ENCODE assay signal across 28 mouse cellular contexts in the genomic region with DNA sequence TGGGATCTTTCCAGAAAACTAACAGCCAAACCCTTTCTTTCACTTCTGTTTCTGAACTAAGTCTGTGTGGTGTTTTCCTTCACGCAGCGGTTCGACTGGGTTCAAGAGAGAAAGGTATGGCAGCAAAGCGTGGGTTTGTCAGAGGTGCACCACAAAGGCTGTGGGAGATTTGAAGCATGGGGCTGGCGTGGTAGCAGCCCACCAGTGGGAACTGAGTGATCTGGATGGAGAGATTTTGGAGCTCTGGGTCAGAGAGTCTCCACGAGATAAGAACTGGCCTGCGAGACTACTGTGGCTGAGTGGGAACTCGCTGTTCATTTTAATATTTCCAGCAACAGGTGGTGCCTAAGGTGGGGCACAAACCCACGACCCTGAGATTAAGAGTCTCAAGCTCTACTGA. TPM values are rescaled to one million over a fixed set of nuclear protein-coding genes. Genes with fewer than 3 reads are reported as not detected.
A peak's percentile ranks its signal among the peaks of the same experiment; 100 is the strongest.
DNase-seq lines count a peak whose midpoint lies in the region; ATAC-seq and TF ChIP-seq lines count a peak whose summit lies in the region.
"Had no signal": no experiment of that assay in that cellular context is flagged by ENCODE, and none has a peak within 500 bp of the region (broad histone marks: within the 10 kb centered on the region; RNA-seq: fewer than 3 reads in every experiment).

No protein-coding gene starts in this region.

- no peaks in the 10 kb centered on the region for H3K9me3 ChIP-seq in forebrain, embryonic 11.5 days (ENCODE audit: control insufficient read depth, low read length)
- no peaks in the 10 kb centered on the region for H3K9me3 ChIP-seq in forebrain, embryonic 12.5 days
- H3K9me3 ChIP-seq in liver, embryonic 14.5 days (ENCODE audit: control insufficient read depth, low read length) = no peaks in the 10 kb centered on the region
- no peaks in the 10 kb centered on the region for H3K9me3 ChIP-seq in liver, postnatal 0 days (ENCODE audit: low read length)
- H3K9me3 ChIP-seq: embryonic facial prominence, embryonic 10.5 days; embryonic facial prominence, embryonic 13.5 days; forebrain, embryonic 10.5 days; forebrain, embryonic 15.5 days; heart, embryonic 13.5 days; hindbrain, embryonic 12.5 days; hindbrain, embryonic 15.5 days had no signal

- no peak overlapping the region for H3K9ac ChIP-seq in forebrain, embryonic 11.5 days (ENCODE audit: low read length)
- no peak overlapping the region for H3K9ac ChIP-seq in forebrain, embryonic 12.5 days
- no peak overlapping the region for H3K9ac ChIP-seq in liver, embryonic 14.5 days (replicated peaks)
- no peak overlapping the region for H3K9ac ChIP-seq in liver, postnatal 0 days (replicated peaks)
- H3K9ac ChIP-seq: embryonic facial prominence, embryonic 13.5 days; forebrain, embryonic 15.5 days; heart, embryonic 13.5 days; hindbrain, embryonic 12.5 days; hindbrain, embryonic 15.5 days had no signal

- ATAC-seq in forebrain, embryonic 11.5 days (replicated peaks; ENCODE audit: low FRiP score) = no peak
- no peak for ATAC-seq in forebrain, embryonic 12.5 days (ENCODE audit: low FRiP score)
- no peak for ATAC-seq in liver, embryonic 14.5 days (ENCODE audit: insufficient read depth)
- no peak for ATAC-seq in liver, postnatal 0 days
- ATAC-seq: activated CD4-positive, CD25-positive, alpha-beta regulatory T cell, adult 4 months; forebrain, embryonic 15.5 days had no signal

- no peak overlapping the region for H3K4me3 ChIP-seq in forebrain, embryonic 11.5 days (ENCODE audit: low read depth, low read length)
- H3K4me3 ChIP-seq in forebrain, embryonic 12.5 days (replicated peaks) = no peak overlapping the region
- H3K4me3 ChIP-seq in layer of hippocampus, adult 2 months = no peak overlapping the region
- H3K4me3 ChIP-seq in liver, embryonic 14.5 days (ENCODE audit: insufficient read depth in 1 of 2, low read depth in 2 of 2, low read length in 2 of 2) = no peak overlapping the region
- no peak overlapping the region for H3K4me3 ChIP-seq in liver, postnatal 0 days (ENCODE audit: low read depth, low read length)
- H3K4me3 ChIP-seq in olfactory bulb, adult 2 months (ENCODE audit: insufficient read depth, low read depth, low read length) = no peak overlapping the region
- H3K4me3 ChIP-seq: embryonic facial prominence, embryonic 10.5 days; embryonic facial prominence, embryonic 13.5 days; forebrain, embryonic 10.5 days; forebrain, embryonic 15.5 days; heart, embryonic 13.5 days; hindbrain, embryonic 12.5 days; hindbrain, embryonic 15.5 days had no signal

- TF ChIP-seq EP300 in liver, embryonic 14.5 days (IDR thresholded peaks at IDR 0.05; ENCODE audit: low read depth) = no peak
- no peak for TF ChIP-seq EP300 in liver, postnatal 0 days (IDR thresholded peaks at IDR 0.05; ENCODE audit: low read depth)

- no peak for TF ChIP-seq POLR2A in olfactory bulb, adult 2 months (IDR thresholded peaks at IDR 0.05; ENCODE audit: insufficient read depth, low read depth, low read length)

- H3K27ac ChIP-seq in forebrain, embryonic 11.5 days (ENCODE audit: low read depth, low read length) = no peak overlapping the region
- no peak overlapping the region for H3K27ac ChIP-seq in forebrain, embryonic 12.5 days
- peak overlapping the region; percentile 55; the same call in 1 of the 2 replicates for H3K27ac ChIP-seq in layer of hippocampus, adult 2 months
- peak overlapping the region; percentile 21 for H3K27ac ChIP-seq in liver, embryonic 14.5 days
- H3K27ac ChIP-seq in liver, postnatal 0 days (ENCODE audit: low read depth) = no peak overlapping the region
- peak overlapping the region; percentile 35; the same call in 1 of the 2 replicates for H3K27ac ChIP-seq in olfactory bulb, adult 2 months (ENCODE audit: insufficient read depth, low read depth, low read length)
- H3K27ac ChIP-seq: embryonic facial prominence, embryonic 10.5 days; embryonic facial prominence, embryonic 13.5 days; forebrain, embryonic 10.5 days; forebrain, embryonic 15.5 days; heart, embryonic 13.5 days; hindbrain, embryonic 12.5 days; hindbrain, embryonic 15.5 days had no signal

- no peak for TF ChIP-seq CTCF in layer of hippocampus, adult 2 months (conservative IDR thresholded peaks at IDR 0.05)
- TF ChIP-seq CTCF in liver, embryonic 14.5 days (IDR thresholded peaks at IDR 0.05; ENCODE audit: low read depth) = no peak
- no peak for TF ChIP-seq CTCF in liver, postnatal 0 days (IDR thresholded peaks at IDR 0.05; ENCODE audit: low read depth)
- TF ChIP-seq CTCF in olfactory bulb, adult 2 months (IDR thresholded peaks at IDR 0.05; ENCODE audit: insufficient read depth, low read depth, low read length) = no peak

- 90% methylated on average over 9 of the region's 9 CpGs for WGBS in forebrain, embryonic 11.5 days
- WGBS in forebrain, embryonic 12.5 days = 93% methylated on average over 9 of the region's 9 CpGs
- WGBS in liver, embryonic 14.5 days (ENCODE audit: insufficient replicate concordance) = 70% methylated on average over 9 of the region's 9 CpGs
- WGBS in liver, postnatal 0 days (ENCODE audit: insufficient replicate concordance) = 73% methylated on average over 9 of the region's 9 CpGs
- 76% methylated on average over 9 of the region's 9 CpGs for WGBS in olfactory bulb, adult 2 months

- H3K4me2 ChIP-seq in forebrain, embryonic 11.5 days (ENCODE audit: low read depth, low read length, severe bottlenecking) = no peak overlapping the region
- H3K4me2 ChIP-seq in forebrain, embryonic 12.5 days = no peak overlapping the region
- no peak overlapping the region; the same call in 1 of the 2 replicates for H3K4me2 ChIP-seq in liver, embryonic 14.5 days (ENCODE audit: low read depth)
- no peak overlapping the region for H3K4me2 ChIP-seq in liver, postnatal 0 days (ENCODE audit: low read depth, low read length)
- H3K4me2 ChIP-seq: embryonic facial prominence, embryonic 13.5 days; forebrain, embryonic 15.5 days; hindbrain, embryonic 12.5 days; hindbrain, embryonic 15.5 days had no signal

- H3K36me3 ChIP-seq in forebrain, embryonic 11.5 days (ENCODE audit: control insufficient read depth, insufficient read depth, low read length) = no peaks in the 10 kb centered on the region
- H3K36me3 ChIP-seq in forebrain, embryonic 12.5 days (replicated peaks) = peaks cover under 1% of the 10 kb centered on the region
- no peaks in the 10 kb centered on the region for H3K36me3 ChIP-seq in liver, embryonic 14.5 days (replicated peaks; ENCODE audit: control insufficient read depth, insufficient read depth, low read depth)
- H3K36me3 ChIP-seq in liver, postnatal 0 days (replicated peaks; ENCODE audit: insufficient read depth, low read length) = no peaks in the 10 kb centered on the region
- H3K36me3 ChIP-seq: heart, embryonic 13.5 days had no signal

- H3K27me3 ChIP-seq in forebrain, embryonic 11.5 days (ENCODE audit: control insufficient read depth, insufficient read depth, low read length) = no peaks in the 10 kb centered on the region
- H3K27me3 ChIP-seq in forebrain, embryonic 12.5 days = no peaks in the 10 kb centered on the region
- H3K27me3 ChIP-seq in liver, embryonic 14.5 days (ENCODE audit: control insufficient read depth, insufficient read depth, low read length) = no peaks in the 10 kb centered on the region
- no peaks in the 10 kb centered on the region for H3K27me3 ChIP-seq in liver, postnatal 0 days (ENCODE audit: insufficient read depth, low read length)
- H3K27me3 ChIP-seq: embryonic facial prominence, embryonic 13.5 days; forebrain, embryonic 15.5 days; heart, embryonic 13.5 days; hindbrain, embryonic 12.5 days; hindbrain, embryonic 15.5 days had no signal

- DNase-seq in forebrain, embryonic 11.5 days (ENCODE audit: low spot score) = peak; percentile 27
- no peak for DNase-seq in layer of hippocampus, adult 2 months (ENCODE audit: low spot score in 2 of 2)
- no peak for DNase-seq in layer of hippocampus, adult 9-10 months (ENCODE audit: low spot score)
- no peak for DNase-seq in liver, embryonic 14.5 days (ENCODE audit: low read depth in 3 of 3, low spot score in 3 of 3)
- DNase-seq in liver, postnatal 0 days = no peak
- DNase-seq in frontal cortex, postnatal 10 days (ENCODE audit: low spot score in 2 of 2) = no peak
- DNase-seq: adrenal gland, adult 8-10 months; adrenal gland, postnatal 25 days; cerebellum, adult 11-12 months; cerebellum, adult 8-10 months; cerebellum, postnatal 10 days; cerebellum, postnatal 36 days; embryo, embryonic 11 days; gastrocnemius, postnatal 10 days; gastrocnemius, postnatal 36 days had no signal

- no peaks in the 10 kb centered on the region for H3K4me1 ChIP-seq in forebrain, embryonic 11.5 days (replicated peaks; ENCODE audit: control insufficient read depth, insufficient read depth, low read length)
- 0 out of 2 replicates have a peak, but pooled peaks cover 4% of the 10 kb centered on the region for H3K4me1 ChIP-seq in forebrain, embryonic 12.5 days
- peaks cover 35 to 44% of the 10 kb centered on the region in 2 experiments for H3K4me1 ChIP-seq in liver, embryonic 14.5 days (replicated peaks; ENCODE audit: control insufficient read depth in 2 of 2, insufficient read depth in 2 of 2, low read length in 1 of 2)
- peaks cover 18% of the 10 kb centered on the region for H3K4me1 ChIP-seq in liver, postnatal 0 days (ENCODE audit: insufficient read depth)
- peaks cover 5% of the 10 kb centered on the region; the same call in 1 of the 2 replicates for H3K4me1 ChIP-seq in olfactory bulb, adult 2 months (ENCODE audit: control insufficient read depth, insufficient read depth, low read length)
- H3K4me1 ChIP-seq: embryonic facial prominence, embryonic 10.5 days; embryonic facial prominence, embryonic 13.5 days; forebrain, embryonic 15.5 days; hindbrain, embryonic 15.5 days had no signal

RNA-seq across cellular contexts. Expression of gene Gm10645, which starts 51.2 kb away (rescaled TPM):
- 2.8 and 4.1 TPM in 2 replicates for polyA plus RNA-seq in forebrain, embryonic 11.5 days (2014; fragmentation: Nextera tagmentation; extraction: Ambion mirVana)
- polyA plus RNA-seq in forebrain, embryonic 12.5 days (2016; fragmentation: Nextera tagmentation; extraction: Ambion mirVana) = 5.5 and 6.2 TPM in 2 replicates
- total RNA-seq in layer of hippocampus, adult 2 months (2021) = 1 to 10 TPM; 1.1 to 1.4 TPM
- polyA plus RNA-seq in liver, embryonic 14.5 days (2012; rRNA removed) = 0.09 and 0.12 TPM in 2 replicates
- 0.15 TPM in 1 of 2 replicates, not detected in the other for polyA plus RNA-seq in liver, embryonic 14.5 days (2014; fragmentation: Nextera tagmentation; extraction: Ambion mirVana)
- polyA plus RNA-seq in liver, postnatal 0 days (2015; fragmentation: Nextera tagmentation; extraction: Ambion mirVana) = 0.29 and 0.30 TPM in 2 replicates
- polyA plus RNA-seq in olfactory bulb, adult 2 months (2012; ENCODE audit: insufficient read depth, insufficient read length, low replicate concordance, missing spikeins) = not detected in 2 replicates
- total RNA-seq: adrenal gland, postnatal 25 days; gastrocnemius, adult 18-20 months; gastrocnemius, postnatal 36 days; granulocyte monocyte progenitor cell, adult 5-6 weeks; heart, adult 8-10 months had no signal
- polyA plus RNA-seq: activated CD4-positive, CD25-positive, alpha-beta regulatory T cell, adult 4 months had no signal

RNA-seq across cellular contexts. Expression of gene Tbc1d9, which starts 52.0 kb away (rescaled TPM):
- 7.6 and 9.3 TPM in 2 replicates for polyA plus RNA-seq in forebrain, embryonic 11.5 days (2014; fragmentation: Nextera tagmentation; extraction: Ambion mirVana)
- 11.6 and 12.7 TPM in 2 replicates for polyA plus RNA-seq in forebrain, embryonic 12.5 days (2016; fragmentation: Nextera tagmentation; extraction: Ambion mirVana)
- total RNA-seq in layer of hippocampus, adult 2 months (2021) = 10 to 100 TPM; 64.3 to 65.7 TPM
- polyA plus RNA-seq in liver, embryonic 14.5 days (2012; rRNA removed) = 1.1 and 1.3 TPM in 2 replicates
- 0.43 and 0.92 TPM in 2 replicates for polyA plus RNA-seq in liver, embryonic 14.5 days (2014; fragmentation: Nextera tagmentation; extraction: Ambion mirVana)
- 0.41 TPM in 2 replicates for polyA plus RNA-seq in liver, postnatal 0 days (2015; fragmentation: Nextera tagmentation; extraction: Ambion mirVana)
- 56.9 TPM in 1 of 2 replicates, not detected in the other for polyA plus RNA-seq in olfactory bulb, adult 2 months (2012; ENCODE audit: insufficient read depth, insufficient read length, low replicate concordance, missing spikeins)

Comparison
In these comparisons a context has a peak if more than half of its experiments do, and no peak if none do; other contexts are left out.
1. H3K27ac ChIP-seq: peak in layer of hippocampus, adult 2 months (single experiment), liver, embryonic 14.5 days (single experiment) and olfactory bulb, adult 2 months (single experiment); none in forebrain, embryonic 11.5 days (single experiment), forebrain, embryonic 12.5 days (single experiment) and liver, postnatal 0 days (single experiment).